Mouse (Mus musculus) midbrain, embryonic 14.5 days (tissue): ENCODE results near the gene Kras. TPM values are rescaled to one million over a fixed set of nuclear protein-coding genes. Genes with fewer than 3 reads are reported as not detected.

ENCODE experiments used
- polyA plus RNA-seq: library from polyadenylated mRNA; unstranded; fragments of >200 nt; fragmentation: Nextera tagmentation; extraction: Ambion mirVana; gene quantifications from 2 replicates; pipeline ENCODE4 v1.2.1, GENCODE M21; 2014

The Kras gene
- polyA plus RNA-seq, 1 experiment from 2014 or later: 115 TPM

Other genes with a start within 250 kb of the Kras start
- gene Bcat1, start 174.1 kb downstream of the Kras start, polyA plus RNA-seq: 94.4 and 117 TPM in 2 replicates
- gene Lrmp, start 134.6 kb downstream of the Kras start, polyA plus RNA-seq: 1.2 TPM in 1 of 2 replicates, not detected in the other
- 0.46 and 0.69 TPM in 2 replicates for gene Casc1, start 39.2 kb downstream of the Kras start, polyA plus RNA-seq
- 29.2 and 30.6 TPM in 2 replicates for gene Etfrf1, start 39.1 kb downstream of the Kras start, polyA plus RNA-seq